Mouse (Mus musculus) ovary, postnatal 10 days (tissue): ENCODE results near the gene Tlk2.
"Not testable (repeated sequence)": the region's sequence is repeated elsewhere in the genome, so short reads cannot be mapped to it uniquely, and the experiment has no call there.

Experiments used
- DNase-seq: peaks from one replicate; pipeline ENCODE4 v3.0.0; 2022; ENCODE audit warnings: low spot score

The Tlk2 gene

DNA sequence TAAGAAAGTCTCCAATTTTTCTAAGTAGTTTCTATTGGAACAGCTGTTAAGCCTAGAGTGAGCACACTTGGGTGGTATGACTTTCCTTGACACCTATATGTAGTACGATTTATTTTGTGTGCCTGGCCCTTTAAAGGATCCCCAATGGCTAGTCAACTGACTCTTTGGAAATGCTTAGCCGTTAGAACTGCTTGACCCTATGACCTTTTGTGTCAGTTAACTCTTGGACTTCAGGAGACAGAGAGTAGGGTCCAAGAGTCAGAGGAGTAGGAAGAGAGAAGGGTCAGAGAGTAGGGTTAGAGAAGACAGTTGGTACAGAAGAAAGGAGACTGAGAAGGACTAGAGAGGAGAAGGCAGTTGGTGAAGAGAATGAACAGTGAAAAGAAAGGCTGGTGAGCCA lies at the start of gene Tlk2:
Gene Tlk2 (plus strand): TSS at position 292 of the 400 bp plus-strand sequence.
- DNase-seq, result no peak

DNA sequence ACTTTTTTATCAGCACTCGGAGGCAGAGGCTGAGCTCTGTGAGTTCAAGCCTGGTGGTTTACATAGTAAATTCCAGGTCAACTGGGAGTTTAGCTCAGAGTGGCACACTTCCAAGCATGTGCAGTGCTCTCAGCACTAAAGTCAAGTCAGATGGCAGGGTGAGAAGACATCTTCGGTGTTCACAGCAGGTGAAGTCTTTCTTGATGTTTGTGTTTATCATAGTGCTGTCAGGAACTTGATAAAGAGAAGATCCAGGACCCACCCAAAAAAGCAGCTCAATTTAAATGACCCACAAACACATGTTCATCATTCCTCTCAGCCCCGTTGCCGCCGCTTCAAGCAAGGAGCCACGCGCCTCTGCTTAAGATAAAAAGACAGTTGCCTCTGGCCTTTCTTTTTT lies 42.9 kb upstream of the Tlk2 start:
- DNase-seq, result no peak

DNA sequence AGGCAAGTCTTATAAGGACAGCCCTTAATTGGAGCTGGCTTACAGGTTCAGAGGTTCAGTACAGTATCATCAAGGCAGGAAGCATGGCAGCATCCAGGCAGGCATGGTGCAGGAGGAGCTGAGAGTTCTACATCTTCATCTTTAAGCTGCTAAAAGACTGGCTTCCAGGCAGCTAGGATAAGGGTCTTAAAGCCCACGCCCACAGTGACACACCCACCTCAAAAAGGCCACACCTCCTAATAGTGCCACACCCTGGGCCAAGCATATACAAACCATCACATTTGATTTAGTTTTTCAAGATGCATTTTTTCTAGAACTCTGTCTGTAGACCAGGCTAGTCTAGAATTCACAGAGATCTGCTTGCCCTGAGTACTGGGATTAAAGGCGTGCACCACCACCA lies 41.4 kb upstream of the Tlk2 start:
- not testable (repeated sequence) for DNase-seq

DNA sequence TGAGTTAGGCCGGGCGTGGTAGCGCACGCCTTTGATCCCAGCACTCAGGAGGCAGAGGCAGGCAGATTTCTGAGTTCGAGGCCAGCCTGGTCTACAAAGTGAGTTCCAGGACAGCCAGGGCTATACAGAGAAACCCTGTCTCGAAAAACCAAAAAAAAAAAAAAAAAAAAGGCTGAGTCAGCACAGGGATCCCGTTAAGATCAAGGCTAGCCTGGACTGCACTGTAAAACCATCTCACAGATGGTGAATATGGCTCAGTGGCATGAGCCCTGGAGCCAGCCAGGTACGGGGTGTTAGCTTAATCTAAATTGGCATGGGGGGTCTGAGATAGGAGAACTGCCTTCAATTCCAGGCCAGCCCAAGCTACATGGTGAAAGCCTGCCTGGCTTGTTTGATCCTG lies 38.1 kb upstream of the Tlk2 start:
- not testable (repeated sequence) for DNase-seq

- DNase-seq, result no peak
These were observed 37.5 kb upstream of the Tlk2 start for GRCm38 (mm10) chr11:105141115-105141514.

DNA sequence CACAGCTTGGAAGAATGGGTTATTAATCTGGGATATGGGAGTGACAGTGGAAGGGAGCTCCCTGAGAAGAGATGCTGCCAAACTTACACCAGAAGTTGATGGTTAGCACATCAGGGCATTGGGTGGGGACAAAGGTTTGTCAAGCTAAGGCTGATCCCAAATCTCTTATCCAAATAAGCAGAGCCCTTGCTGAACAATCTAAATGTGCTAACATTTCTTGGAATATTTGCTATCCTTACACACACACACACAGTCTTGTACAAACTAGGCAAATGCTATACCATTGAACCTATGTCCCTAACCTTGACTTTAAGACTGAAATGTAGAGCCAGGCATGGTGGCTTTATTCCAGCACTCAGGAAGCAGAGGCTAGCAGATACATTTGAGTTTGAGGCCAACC lies 35.0 kb upstream of the Tlk2 start:
- DNase-seq, result no peak

DNA sequence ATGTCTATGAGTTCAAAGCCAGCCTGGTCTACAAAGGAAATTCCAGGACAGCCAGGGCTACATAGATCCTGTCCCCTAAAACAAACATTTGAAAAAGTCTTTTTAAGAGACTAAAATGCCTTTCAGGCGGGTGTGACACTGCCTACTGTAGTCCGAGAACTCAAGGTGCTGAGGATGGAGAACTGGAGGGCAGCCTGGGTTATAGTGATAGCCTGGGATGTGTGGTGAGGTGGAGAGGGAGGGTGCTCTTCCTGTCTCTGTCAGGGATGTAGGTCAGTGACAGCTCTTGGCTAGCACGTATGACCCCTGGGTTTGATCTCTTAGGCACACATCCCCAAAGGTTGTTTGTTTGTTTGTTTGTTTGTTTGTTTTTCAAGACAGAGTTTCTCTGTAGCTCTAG lies 34.5 kb upstream of the Tlk2 start:
- no peak for DNase-seq

DNA sequence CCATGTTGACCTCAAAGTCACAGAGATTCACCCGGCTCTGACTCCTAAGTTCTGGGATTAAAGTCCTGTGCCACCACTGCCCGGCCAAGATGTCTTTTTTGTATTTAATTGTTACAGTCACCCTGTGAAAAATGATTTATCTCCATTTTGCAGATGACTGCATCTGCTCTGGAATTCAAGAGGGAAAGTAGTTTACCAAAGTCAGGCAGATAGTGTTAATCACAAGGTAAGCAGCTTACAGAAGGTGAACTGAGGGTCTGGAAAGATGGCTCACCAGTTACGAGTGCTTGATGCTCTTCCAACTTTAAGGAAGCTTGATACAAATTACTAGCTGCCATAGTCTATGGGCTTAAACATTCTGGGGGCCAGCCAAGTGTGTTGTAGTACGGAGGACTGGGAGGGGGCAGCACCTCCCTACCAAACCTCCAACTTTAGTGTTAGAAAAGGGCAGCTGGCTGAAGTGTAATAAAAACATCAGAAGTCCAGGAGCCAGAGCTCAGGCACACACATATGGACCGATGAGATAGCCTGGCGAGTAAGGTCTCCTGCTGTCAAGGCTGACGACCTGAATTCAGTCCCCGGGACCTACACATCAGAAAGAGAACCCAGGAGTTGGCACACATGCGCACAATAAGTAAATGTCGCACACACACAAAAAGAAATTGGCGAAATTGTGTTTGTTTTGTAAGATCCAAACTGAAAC lies 33.9 kb upstream of the Tlk2 start:
- no peak for DNase-seq

- DNase-seq, result no peak
These were observed 33.4 kb upstream of the Tlk2 start for GRCm38 (mm10) chr11:105145211-105145610.

DNA sequence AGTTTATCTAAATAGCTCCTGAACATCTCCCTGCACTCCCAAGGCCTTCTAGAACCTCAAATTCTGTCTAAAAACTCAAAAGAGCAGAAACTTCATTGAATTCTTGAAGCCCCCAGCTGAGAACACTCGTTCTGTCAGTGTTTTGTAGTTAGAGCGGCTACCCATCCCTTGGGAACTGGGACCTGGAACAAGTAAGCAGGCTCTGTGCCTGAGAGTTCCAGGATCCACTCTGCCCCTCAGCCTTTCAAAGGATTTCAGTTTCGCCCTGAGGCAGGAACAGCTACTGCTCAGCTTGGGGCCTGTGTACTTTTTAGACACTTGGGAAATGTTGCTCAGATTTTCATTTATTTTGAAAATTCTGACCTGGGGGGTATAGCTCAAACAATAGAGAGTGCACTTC lies 32.0 kb upstream of the Tlk2 start, which contains the start of gene Gm10842:
Gene Gm10842 (plus strand): TSS at position 301 of the 400 bp plus-strand sequence.
- no peak for DNase-seq

DNA sequence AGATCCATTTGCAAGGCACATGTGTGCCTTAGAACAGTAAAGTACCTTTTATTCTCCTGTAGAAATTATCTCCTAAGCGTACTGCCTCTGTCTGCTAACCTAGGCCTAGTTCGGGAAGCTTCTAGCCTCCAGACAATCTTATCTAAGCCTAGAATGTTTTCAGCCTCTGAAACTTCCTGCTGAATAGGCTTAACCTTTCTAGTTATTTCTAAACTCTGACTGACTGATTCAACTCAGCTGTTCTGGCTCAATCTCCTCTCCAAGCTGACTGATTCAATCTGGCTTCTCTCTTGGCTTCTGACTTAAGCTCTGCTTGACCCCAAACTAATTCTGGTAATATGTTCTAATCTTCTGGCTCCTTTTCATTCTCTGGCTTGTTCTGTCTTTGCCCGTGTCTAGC lies 29.3 kb upstream of the Tlk2 start:
- no peak for DNase-seq

GRCm38 (mm10) chr11:105149766-105150165 lies 28.8 kb upstream of the Tlk2 start:
- no peak for DNase-seq

DNA sequence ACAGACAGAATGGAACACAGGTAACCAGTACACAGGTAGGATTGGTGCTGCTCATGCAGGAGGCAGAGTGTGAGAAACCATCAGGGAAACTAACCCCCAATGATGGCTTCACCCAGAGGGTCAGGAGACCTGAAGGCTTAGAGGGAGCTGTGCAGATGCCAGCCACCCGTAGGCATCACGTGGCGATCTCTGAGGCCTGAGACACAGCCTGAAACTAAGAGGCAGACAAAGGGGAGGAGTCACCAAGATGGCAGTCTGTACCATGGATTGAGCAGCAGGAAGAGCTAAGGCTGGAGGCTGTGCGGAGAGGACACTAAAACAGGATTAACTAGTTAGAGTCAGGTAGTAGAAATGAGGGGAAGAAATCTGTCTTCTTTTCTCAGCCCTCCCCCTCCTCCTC lies 27.9 kb upstream of the Tlk2 start:
- DNase-seq, result no peak

- no peak for DNase-seq
These were observed 27.2 kb upstream of the Tlk2 start for GRCm38 (mm10) chr11:105151226-105152016.

- DNase-seq, result no peak
These were observed 26.6 kb upstream of the Tlk2 start for GRCm38 (mm10) chr11:105152017-105152300.

GRCm38 (mm10) chr11:105152357-105152899 lies 26.2 kb upstream of the Tlk2 start:
- no peak for DNase-seq

- DNase-seq, result peak; percentile 8
These were observed 25.4 kb upstream of the Tlk2 start for GRCm38 (mm10) chr11:105153068-105153833.

GRCm38 (mm10) chr11:105155915-105156314 lies 22.7 kb upstream of the Tlk2 start:
- no peak for DNase-seq

GRCm38 (mm10) chr11:105156748-105157267 lies 21.8 kb upstream of the Tlk2 start:
- no peak for DNase-seq

GRCm38 (mm10) chr11:105158047-105158446 lies 20.6 kb upstream of the Tlk2 start:
- no peak for DNase-seq

- DNase-seq, result no peak
These were observed 18.8 kb upstream of the Tlk2 start for GRCm38 (mm10) chr11:105159673-105160360.

- no peak for DNase-seq
These were observed 17.2 kb upstream of the Tlk2 start for GRCm38 (mm10) chr11:105161411-105161810.
